Mouse (Mus musculus) heart, postnatal 0 days (tissue): ENCODE results near the gene Dohh.

Experiments
- CTCF ChIP-seq: IDR thresholded peaks from 2 replicates; pipeline ENCODE4 v1.5.1; 2016; ENCODE audit warnings: antibody characterized with exemption, control low read depth, low read depth
- EP300 ChIP-seq: IDR thresholded peaks from 2 replicates; pipeline ENCODE4 v1.6.1; 2016; ENCODE audit warnings: antibody characterized with exemption, low read depth

DNA sequence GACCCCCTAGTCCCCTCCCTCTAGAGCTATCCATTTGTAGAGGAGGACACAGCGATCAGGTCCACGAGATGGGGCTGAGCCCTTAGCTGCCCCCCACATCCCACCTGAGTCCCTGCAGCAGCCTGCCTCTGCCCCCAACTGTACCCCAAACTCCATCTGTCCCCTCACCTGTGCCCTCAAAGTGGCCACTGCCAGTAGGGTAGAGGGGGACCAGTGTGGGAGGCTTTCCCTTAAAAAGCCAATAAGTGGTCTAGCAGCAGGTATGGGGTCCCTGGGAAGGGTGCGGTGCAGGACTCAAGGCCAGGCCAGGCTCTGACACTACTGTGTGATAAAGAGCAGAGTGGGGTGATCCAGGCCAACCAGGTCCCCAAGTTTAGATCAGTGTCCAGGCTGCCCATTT, 43.1 kb downstream of the Dohh start:
- TF ChIP-seq EP300 (no peak), CTCF (no peak)
